Mouse (Mus musculus) lung, postnatal 10 days (tissue): ENCODE results near the gene Thap7.
"Not testable (repeated sequence)": the region's sequence is repeated elsewhere in the genome, so short reads cannot be mapped to it uniquely, and the experiment has no call there.

Source experiments
- DNase-seq: peaks from one replicate; pipeline ENCODE4 v3.0.0; 2021

The Thap7 gene

GRCm38 (mm10) chr16:17530640-17531288, at the start of gene Thap7:
Gene Thap7, minus strand, starts transcription at chr16:17531136.
- DNase-seq, result peak; percentile 99

- no peak for DNase-seq
Observed at GRCm38 (mm10) chr16:17576825-17577215, 45.9 kb upstream of the Thap7 start.

- peak; percentile 82 for DNase-seq
Observed at GRCm38 (mm10) chr16:17575870-17576824, 45.2 kb upstream of the Thap7 start.

- peak; percentile 25 for DNase-seq
Observed at GRCm38 (mm10) chr16:17566186-17566585, 35.2 kb upstream of the Thap7 start.

GRCm38 (mm10) chr16:17564771-17565170, 33.8 kb upstream of the Thap7 start:
- no peak for DNase-seq

- no peak for DNase-seq
Observed at GRCm38 (mm10) chr16:17564221-17564620, 33.3 kb upstream of the Thap7 start.

GRCm38 (mm10) chr16:17563580-17563979, 32.6 kb upstream of the Thap7 start:
- no peak for DNase-seq

- peak; percentile 80 for DNase-seq
Observed at GRCm38 (mm10) chr16:17561751-17562208, 30.8 kb upstream of the Thap7 start, which contains the start of gene P2rx6. Gene P2rx6, plus strand, starts transcription at chr16:17561885.

- peak; percentile 92 for DNase-seq
Observed at GRCm38 (mm10) chr16:17561128-17561750, 30.3 kb upstream of the Thap7 start, which contains the start of gene Lrrc74b. Gene Lrrc74b, minus strand, starts transcription at chr16:17561247.

- no peak for DNase-seq
Observed at GRCm38 (mm10) chr16:17559396-17560027, 28.6 kb upstream of the Thap7 start.

- DNase-seq, result no peak
Observed at GRCm38 (mm10) chr16:17558811-17559210, 27.9 kb upstream of the Thap7 start.

- peak; percentile 73 for DNase-seq
Observed at GRCm38 (mm10) chr16:17557947-17558480, 27.1 kb upstream of the Thap7 start.

GRCm38 (mm10) chr16:17556907-17557306, 26.0 kb upstream of the Thap7 start:
- DNase-seq, result no peak

- DNase-seq, result no peak
Observed at GRCm38 (mm10) chr16:17556180-17556579, 25.2 kb upstream of the Thap7 start.

GRCm38 (mm10) chr16:17554702-17555101, 23.8 kb upstream of the Thap7 start:
- not testable (repeated sequence) for DNase-seq

GRCm38 (mm10) chr16:17553910-17554685, 23.2 kb upstream of the Thap7 start:
- peak; percentile 84 for DNase-seq

GRCm38 (mm10) chr16:17552837-17553236, 21.9 kb upstream of the Thap7 start:
- DNase-seq, result no peak

- DNase-seq, result no peak
Observed at GRCm38 (mm10) chr16:17542632-17543031, 11.7 kb upstream of the Thap7 start.

- DNase-seq, result no peak
Observed at GRCm38 (mm10) chr16:17536584-17536983, 5.6 kb upstream of the Thap7 start.

GRCm38 (mm10) chr16:17532676-17533329, 1.9 kb upstream of the Thap7 start:
- DNase-seq, result no peak

- peak; percentile 43 for DNase-seq
Observed at GRCm38 (mm10) chr16:17532271-17532670, 1.3 kb upstream of the Thap7 start.
